Mouse (Mus musculus): Measurements from ENCODE around the gene Ltb4r2. TPM values are rescaled to one million over a fixed set of nuclear protein-coding genes. Genes with fewer than 3 reads are reported as not detected.

Gene Ltb4r2
- polyA plus RNA-seq, 1 experiment from 2014 or later, result 0.20 TPM

GRCm38 (mm10) chr14:55721076-55721475, 40.2 kb upstream of the Ltb4r2 start:
- peaks cover 12% of the 10 kb centered on the region for H3K36me3 ChIP-seq (ENCODE audit: control insufficient read depth, insufficient read depth, low read length)
- H3K9ac ChIP-seq (ENCODE audit: low read length), result peak overlapping the region; percentile 90; the same call in 1 of the 2 replicates
- no peak overlapping the region for H3K27ac ChIP-seq (ENCODE audit: low read length)
- no peak for ATAC-seq (ENCODE audit: low read depth)
- H3K9me3 ChIP-seq (ENCODE audit: control insufficient read depth, low read length), result no peaks in the 10 kb centered on the region
- peak overlapping the region; percentile 73 for H3K4me2 ChIP-seq (ENCODE audit: low read depth, low read length)
- peak overlapping the region; percentile 88 for H3K4me3 ChIP-seq (ENCODE audit: low read length)
- H3K27me3 ChIP-seq (ENCODE audit: control insufficient read depth, insufficient read depth, low read depth, low read length), result no peaks in the 10 kb centered on the region
- H3K4me1 ChIP-seq (replicated peaks; ENCODE audit: control insufficient read depth, insufficient read depth, low read length), result peaks cover 6% of the 10 kb centered on the region
- 67% methylated on average over 6 of the region's 6 CpGs for WGBS

GRCm38 (mm10) chr14:55721700-55722437, 39.4 kb upstream of the Ltb4r2 start, which contains the start of gene Rabggta:
TSS of gene Rabggta (minus strand) at chr14:55722263.
- Histone ChIP-seq H3K9me3 (ENCODE audit: control insufficient read depth, low read length) (no peaks in the 10 kb centered on the region), H3K27ac (ENCODE audit: low read length) (peak within 1 kb of the TSS; percentile 88), H3K4me2 (ENCODE audit: low read depth, low read length) (peak within 1 kb of the TSS; percentile 73), H3K4me1 (replicated peaks; ENCODE audit: control insufficient read depth, insufficient read depth, low read length) (peaks cover 6% of the 10 kb centered on the region), H3K4me3 (ENCODE audit: low read length) (peak within 1 kb of the TSS; percentile 88), H3K36me3 (ENCODE audit: control insufficient read depth, insufficient read depth, low read length) (peaks cover 12% of the 10 kb centered on the region), H3K9ac (ENCODE audit: low read length) (peak within 1 kb of the TSS; percentile 90), H3K27me3 (ENCODE audit: control insufficient read depth, insufficient read depth, low read depth, low read length) (no peaks in the 10 kb centered on the region)
- WGBS, result under 1% methylated on average over 48 of the region's 50 CpGs
- peak; percentile 97 for ATAC-seq (ENCODE audit: low read depth)

DNA sequence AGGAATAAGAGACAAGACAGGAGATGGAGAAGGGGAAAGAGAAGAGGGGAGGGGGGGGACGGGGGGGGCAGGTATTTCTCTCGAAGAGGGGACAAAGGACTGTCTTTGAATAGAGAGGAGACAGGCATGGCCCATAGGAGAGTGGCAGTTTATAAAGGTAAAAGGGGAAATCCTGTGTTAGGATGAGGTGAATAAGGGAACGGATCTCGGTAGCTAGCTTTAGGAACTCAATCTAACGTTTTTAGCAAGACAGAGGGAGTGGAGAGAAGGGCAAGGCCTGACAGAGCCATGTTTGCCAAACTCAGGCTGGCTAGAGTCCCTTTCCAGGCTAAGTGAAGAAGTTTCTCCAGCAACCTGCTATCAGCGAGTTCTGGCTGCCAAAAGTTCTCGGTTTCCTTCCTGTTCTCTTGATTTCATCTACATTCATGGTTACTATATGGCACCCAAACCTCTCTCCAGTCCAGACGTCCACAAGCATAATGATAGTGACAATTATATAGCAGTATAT, 38.7 kb upstream of the Ltb4r2 start:
- H3K4me2 ChIP-seq (ENCODE audit: low read depth, low read length), result peak overlapping the region; percentile 73
- peaks cover 6% of the 10 kb centered on the region for H3K4me1 ChIP-seq (replicated peaks; ENCODE audit: control insufficient read depth, insufficient read depth, low read length)
- H3K36me3 ChIP-seq (ENCODE audit: control insufficient read depth, insufficient read depth, low read length), result peaks cover 12% of the 10 kb centered on the region
- no peaks in the 10 kb centered on the region for H3K9me3 ChIP-seq (ENCODE audit: control insufficient read depth, low read length)
- ATAC-seq (ENCODE audit: low read depth), result 0 out of 2 replicates have a peak, but pooled peaks have one; percentile 1
- H3K27ac ChIP-seq (ENCODE audit: low read length), result peak overlapping the region; percentile 88; the same call in 1 of the 2 replicates
- H3K4me3 ChIP-seq (ENCODE audit: low read length), result peak overlapping the region; percentile 88
- no peaks in the 10 kb centered on the region for H3K27me3 ChIP-seq (ENCODE audit: control insufficient read depth, insufficient read depth, low read depth, low read length)
- 35% methylated on average over 8 of the region's 8 CpGs for WGBS
- peak overlapping the region; percentile 90 for H3K9ac ChIP-seq (ENCODE audit: low read length)

DNA sequence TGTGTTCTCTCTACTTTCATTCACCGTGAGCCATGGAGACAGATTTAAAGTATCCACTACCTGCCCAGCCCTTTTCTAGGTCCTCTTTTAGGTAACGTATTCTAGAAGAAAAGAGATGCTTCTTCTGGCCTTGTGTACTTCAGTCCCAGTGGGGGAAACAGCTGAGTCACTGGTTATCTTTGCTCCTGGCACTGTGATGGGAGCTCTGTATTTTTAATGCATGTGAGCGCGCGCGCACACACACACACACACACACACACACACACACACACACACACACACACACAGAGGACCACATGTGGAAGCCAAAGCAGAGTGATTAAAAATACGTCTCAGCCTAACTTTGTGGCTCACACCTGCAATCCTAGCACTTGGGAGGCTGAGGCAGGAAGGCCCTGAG, 37.8 kb upstream of the Ltb4r2 start:
- Histone ChIP-seq H3K9ac (ENCODE audit: low read length) (no peak overlapping the region), H3K4me2 (ENCODE audit: low read depth, low read length) (no peak overlapping the region), H3K4me3 (ENCODE audit: low read length) (no peak overlapping the region), H3K27me3 (ENCODE audit: control insufficient read depth, insufficient read depth, low read depth, low read length) (no peaks in the 10 kb centered on the region), H3K36me3 (ENCODE audit: control insufficient read depth, insufficient read depth, low read length) (peaks cover 7% of the 10 kb centered on the region), H3K4me1 (replicated peaks; ENCODE audit: control insufficient read depth, insufficient read depth, low read length) (peaks cover 6% of the 10 kb centered on the region), H3K27ac (ENCODE audit: low read length) (no peak overlapping the region), H3K9me3 (ENCODE audit: control insufficient read depth, low read length) (no peaks in the 10 kb centered on the region)
- no peak for ATAC-seq (ENCODE audit: low read depth)
- 93% methylated on average over 7 of the region's 7 CpGs for WGBS

DNA sequence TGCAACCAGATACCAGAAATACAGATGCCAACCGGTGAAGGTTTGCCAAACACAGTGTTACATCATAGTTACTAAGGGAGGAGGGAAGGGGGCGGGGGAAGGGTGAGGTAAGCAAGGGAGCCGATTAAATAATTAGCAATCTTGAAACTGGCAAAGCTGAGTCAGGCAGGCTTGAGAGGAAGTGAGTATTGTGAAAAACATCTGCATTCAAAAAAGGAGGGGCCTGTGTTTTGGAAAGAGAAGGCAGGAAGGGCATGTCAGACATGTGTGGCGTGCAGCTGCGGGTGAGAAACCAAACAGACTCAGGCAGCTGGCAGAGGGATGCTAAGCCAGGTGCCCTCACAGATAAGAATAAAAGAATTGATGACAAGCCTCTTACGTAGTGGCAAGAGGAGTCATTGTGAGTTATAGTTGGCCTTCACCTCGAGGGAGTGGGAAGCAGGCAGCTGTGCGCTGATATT, 36.8 kb upstream of the Ltb4r2 start:
- Histone ChIP-seq H3K36me3 (ENCODE audit: control insufficient read depth, insufficient read depth, low read length) (0 out of 2 replicates have a peak, but pooled peaks cover 4% of the 10 kb centered on the region), H3K4me1 (replicated peaks; ENCODE audit: control insufficient read depth, insufficient read depth, low read length) (peaks cover 8% of the 10 kb centered on the region), H3K27ac (ENCODE audit: low read length) (no peak overlapping the region), H3K4me3 (ENCODE audit: low read length) (no peak overlapping the region), H3K4me2 (ENCODE audit: low read depth, low read length) (no peak overlapping the region), H3K27me3 (ENCODE audit: control insufficient read depth, insufficient read depth, low read depth, low read length) (no peaks in the 10 kb centered on the region), H3K9ac (ENCODE audit: low read length) (no peak overlapping the region; the same call in 1 of the 2 replicates), H3K9me3 (ENCODE audit: control insufficient read depth, low read length) (no peaks in the 10 kb centered on the region)
- WGBS, result 43% methylated on average over 8 of the region's 8 CpGs
- no peak for ATAC-seq (ENCODE audit: low read depth)

GRCm38 (mm10) chr14:55726261-55726660, 35.0 kb upstream of the Ltb4r2 start:
- no peak for ATAC-seq (ENCODE audit: low read depth)
- no peaks in the 10 kb centered on the region for H3K27me3 ChIP-seq (ENCODE audit: control insufficient read depth, insufficient read depth, low read depth, low read length)
- H3K4me1 ChIP-seq (replicated peaks; ENCODE audit: control insufficient read depth, insufficient read depth, low read length), result peaks cover 7% of the 10 kb centered on the region
- H3K4me2 ChIP-seq (ENCODE audit: low read depth, low read length), result no peak overlapping the region
- no peaks in the 10 kb centered on the region for H3K36me3 ChIP-seq (ENCODE audit: control insufficient read depth, insufficient read depth, low read length)
- H3K9ac ChIP-seq (ENCODE audit: low read length), result no peak overlapping the region
- no peak overlapping the region for H3K27ac ChIP-seq (ENCODE audit: low read length)
- H3K9me3 ChIP-seq (ENCODE audit: control insufficient read depth, low read length), result no peaks in the 10 kb centered on the region
- H3K4me3 ChIP-seq (ENCODE audit: low read length), result no peak overlapping the region

GRCm38 (mm10) chr14:55727889-55728685, 33.1 kb upstream of the Ltb4r2 start:
- no peak overlapping the region for H3K4me3 ChIP-seq (ENCODE audit: low read length)

GRCm38 (mm10) chr14:55730116-55730515, 31.1 kb upstream of the Ltb4r2 start:
- Histone ChIP-seq H3K4me1 (replicated peaks; ENCODE audit: control insufficient read depth, insufficient read depth, low read length) (0 out of 2 replicates have a peak, but pooled peaks cover 2% of the 10 kb centered on the region), H3K4me3 (ENCODE audit: low read length) (no peak overlapping the region), H3K36me3 (ENCODE audit: control insufficient read depth, insufficient read depth, low read length) (no peaks in the 10 kb centered on the region), H3K27ac (ENCODE audit: low read length) (no peak overlapping the region), H3K4me2 (ENCODE audit: low read depth, low read length) (no peak overlapping the region), H3K27me3 (ENCODE audit: control insufficient read depth, insufficient read depth, low read depth, low read length) (no peaks in the 10 kb centered on the region), H3K9me3 (ENCODE audit: control insufficient read depth, low read length) (no peaks in the 10 kb centered on the region), H3K9ac (ENCODE audit: low read length) (no peak overlapping the region)
- WGBS, result 67% methylated on average over 7 of the region's 7 CpGs
- no peak for ATAC-seq (ENCODE audit: low read depth)

More at GRCm38 (mm10) chr14:55727889-55728685, 33.1 kb upstream of the Ltb4r2 start:
- H3K27me3 ChIP-seq (ENCODE audit: control insufficient read depth, insufficient read depth, low read depth, low read length), result no peaks in the 10 kb centered on the region
- H3K36me3 ChIP-seq (ENCODE audit: control insufficient read depth, insufficient read depth, low read length), result no peaks in the 10 kb centered on the region
- peaks cover 5% of the 10 kb centered on the region; the same call in 1 of the 2 replicates for H3K4me1 ChIP-seq (replicated peaks; ENCODE audit: control insufficient read depth, insufficient read depth, low read length)
- H3K4me2 ChIP-seq (ENCODE audit: low read depth, low read length), result no peak overlapping the region
- no peak overlapping the region for H3K27ac ChIP-seq (ENCODE audit: low read length)
- no peak overlapping the region for H3K9ac ChIP-seq (ENCODE audit: low read length)
- WGBS, result 41% methylated on average over 8 of the region's 8 CpGs
- H3K9me3 ChIP-seq (ENCODE audit: control insufficient read depth, low read length), result no peaks in the 10 kb centered on the region
- peak; percentile 34 for ATAC-seq (ENCODE audit: low read depth)

- H3K36me3 ChIP-seq (ENCODE audit: control insufficient read depth, insufficient read depth, low read length), result no peaks in the 10 kb centered on the region
These were observed 30.6 kb upstream of the Ltb4r2 start for GRCm38 (mm10) chr14:55730531-55731032.

More at GRCm38 (mm10) chr14:55730531-55731032, 30.6 kb upstream of the Ltb4r2 start:
- H3K27ac ChIP-seq (ENCODE audit: low read length), result no peak overlapping the region
- 80% methylated on average over 7 of the region's 7 CpGs for WGBS
- ATAC-seq (ENCODE audit: low read depth), result no peak
- H3K4me1 ChIP-seq (replicated peaks; ENCODE audit: control insufficient read depth, insufficient read depth, low read length), result 0 out of 2 replicates have a peak, but pooled peaks cover 2% of the 10 kb centered on the region
- no peak overlapping the region for H3K4me3 ChIP-seq (ENCODE audit: low read length)
- no peak overlapping the region for H3K4me2 ChIP-seq (ENCODE audit: low read depth, low read length)
- H3K27me3 ChIP-seq (ENCODE audit: control insufficient read depth, insufficient read depth, low read depth, low read length), result no peaks in the 10 kb centered on the region
- no peaks in the 10 kb centered on the region for H3K9me3 ChIP-seq (ENCODE audit: control insufficient read depth, low read length)
- H3K9ac ChIP-seq (ENCODE audit: low read length), result no peak overlapping the region
